Mouse (Mus musculus) left cerebral cortex, postnatal 36 days (tissue): Measurements from ENCODE around the gene Spata13. TPM values are rescaled to one million over a fixed set of nuclear protein-coding genes. Genes with fewer than 3 reads are reported as not detected.
A peak's percentile ranks its signal among the peaks of the same experiment; 100 is the strongest.

Experiments used
- DNase-seq, 2 experiments: peaks; one replicate each; pipeline ENCODE4 v3.0.0; 2021 to 2022; ENCODE audit warnings: low spot score in 2 of 2, mixed read lengths in 1 of 2
- intact Hi-C: fragments of 180-260 bp; cut with DNase I; formaldehyde crosslinking; loops from one replicate; pipeline ENCODE4 v1.15.1; 2025
- total RNA-seq, 2 experiments: library from RNA; stranded (reverse); gene quantifications; 2 replicates each; pipeline ENCODE4 v1.2.3; 2021

Spata13 gene
- total RNA-seq, 2 experiments from 2014 or later: 10.4 to 20.6 TPM

DNA sequence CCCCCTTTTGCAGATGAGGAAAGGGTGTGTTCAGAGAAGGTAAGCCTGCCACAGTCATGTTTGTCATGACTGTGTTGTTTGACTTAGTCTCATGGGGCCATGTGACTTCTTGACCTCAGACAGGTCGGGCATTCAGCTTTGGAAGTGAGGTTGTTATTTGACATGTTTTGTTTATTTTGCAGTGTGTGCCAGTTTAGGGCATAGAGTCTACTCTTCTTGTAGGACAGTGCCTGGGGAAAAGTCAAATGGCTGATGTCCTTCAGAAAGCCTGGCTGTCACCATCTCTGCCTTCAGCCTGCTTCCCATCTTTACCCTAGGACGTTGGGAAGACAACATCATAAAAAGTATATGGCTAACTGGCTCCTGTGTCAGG, 2.8 kb downstream of the Spata13 start:
- intact Hi-C loops: loop anchor here (10.0 kb wide), 1 partner anchor 48 kb away; no protein-coding TSS in a partner anchor
- DNase-seq: no peak

DNA sequence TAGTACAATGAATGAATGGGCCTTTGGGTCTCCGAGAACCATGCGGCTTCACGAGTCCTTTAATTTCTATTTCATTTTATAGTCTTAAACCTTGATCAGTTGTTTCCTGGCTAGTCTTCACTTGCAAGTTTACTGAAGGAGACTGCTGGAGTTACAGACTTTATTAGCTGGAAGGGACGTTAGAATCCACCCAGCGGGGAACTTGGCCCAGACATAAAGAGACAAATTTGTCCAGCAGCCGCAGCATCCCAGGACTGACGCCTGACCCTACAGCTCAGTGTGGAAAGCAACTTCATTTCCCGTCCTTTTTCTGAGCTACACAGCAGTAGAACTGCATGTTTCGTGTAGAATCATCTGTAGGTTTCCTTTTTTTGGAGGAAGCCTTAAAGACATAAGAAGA, 3.2 kb downstream of the Spata13 start:
- DNase-seq: no peak
- intact Hi-C loops: loop anchor here (10.0 kb wide), 1 partner anchor 48 kb away; no protein-coding TSS in a partner anchor

DNA sequence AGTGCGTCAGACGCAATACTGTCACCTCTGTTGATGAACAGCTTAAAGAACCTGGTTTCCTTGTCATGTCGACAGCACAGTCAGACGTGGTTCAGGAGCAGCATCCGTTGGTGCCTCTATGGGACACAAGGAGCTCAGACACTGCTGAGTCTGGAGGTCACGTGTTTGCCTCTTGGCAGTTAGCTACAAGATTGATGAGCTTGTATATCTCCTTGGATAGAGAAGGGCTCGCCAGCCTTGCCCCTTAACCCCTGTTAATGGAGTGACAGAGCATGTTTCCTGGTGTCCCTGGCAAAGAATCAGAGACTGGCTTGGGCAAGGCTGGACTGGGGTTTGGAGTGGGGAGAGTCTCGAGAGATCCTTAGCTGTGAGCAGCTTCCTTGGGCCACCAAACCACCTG, 4.4 kb downstream of the Spata13 start:
- no peak for DNase-seq
- intact Hi-C loops: loop anchor here (10.0 kb wide), 1 partner anchor 47 kb away; no protein-coding TSS in a partner anchor

GRCm38 (mm10) chr14:60639195-60639594, 5.4 kb downstream of the Spata13 start:
- intact Hi-C loops: loop anchor here (10.0 kb wide), 1 partner anchor 46 kb away; no protein-coding TSS in a partner anchor

DNA sequence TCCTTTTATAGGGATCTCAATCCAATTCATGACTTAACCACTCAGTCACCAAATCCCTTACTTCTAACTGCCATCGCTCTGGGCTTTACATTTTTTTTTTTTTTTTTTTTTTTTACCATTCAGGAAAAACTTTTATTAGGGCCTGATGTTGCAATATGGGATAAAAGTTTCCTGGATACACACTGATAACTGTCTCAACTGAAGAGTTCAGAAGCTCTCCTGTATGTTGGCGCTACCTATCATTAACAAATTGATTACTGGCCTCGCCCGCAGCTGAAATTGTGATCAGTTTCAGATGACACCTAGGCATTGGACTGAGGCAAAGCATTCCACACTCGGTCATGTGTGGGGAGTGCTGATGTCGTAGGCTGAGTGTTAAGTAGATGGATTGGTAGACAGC, 7.3 kb downstream of the Spata13 start:
- no peak for DNase-seq
- intact Hi-C loops: no loop called here

More at GRCm38 (mm10) chr14:60639195-60639594, 5.4 kb downstream of the Spata13 start:
- no peak for DNase-seq

DNA sequence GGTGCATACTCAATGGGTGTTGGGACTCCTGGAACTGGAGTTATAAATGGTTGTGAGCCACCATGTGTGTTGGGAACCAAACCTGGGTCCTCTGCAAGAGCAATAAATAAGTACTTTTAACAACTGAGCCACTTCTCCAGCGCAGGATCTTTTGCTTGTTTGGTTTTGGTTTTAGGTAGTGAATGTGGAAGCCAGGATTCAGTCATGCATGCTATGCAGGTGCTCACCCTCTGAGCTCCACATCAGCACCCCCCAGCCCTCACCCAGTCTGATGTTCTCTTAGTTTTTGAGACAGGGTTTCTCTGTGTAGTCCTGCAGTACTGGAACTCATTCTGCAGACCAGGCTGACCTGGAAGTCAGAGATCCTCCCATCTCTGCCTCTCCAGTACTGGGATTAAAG, 8.3 kb downstream of the Spata13 start:
- intact Hi-C loops: no loop called here
- no peak for DNase-seq

DNA sequence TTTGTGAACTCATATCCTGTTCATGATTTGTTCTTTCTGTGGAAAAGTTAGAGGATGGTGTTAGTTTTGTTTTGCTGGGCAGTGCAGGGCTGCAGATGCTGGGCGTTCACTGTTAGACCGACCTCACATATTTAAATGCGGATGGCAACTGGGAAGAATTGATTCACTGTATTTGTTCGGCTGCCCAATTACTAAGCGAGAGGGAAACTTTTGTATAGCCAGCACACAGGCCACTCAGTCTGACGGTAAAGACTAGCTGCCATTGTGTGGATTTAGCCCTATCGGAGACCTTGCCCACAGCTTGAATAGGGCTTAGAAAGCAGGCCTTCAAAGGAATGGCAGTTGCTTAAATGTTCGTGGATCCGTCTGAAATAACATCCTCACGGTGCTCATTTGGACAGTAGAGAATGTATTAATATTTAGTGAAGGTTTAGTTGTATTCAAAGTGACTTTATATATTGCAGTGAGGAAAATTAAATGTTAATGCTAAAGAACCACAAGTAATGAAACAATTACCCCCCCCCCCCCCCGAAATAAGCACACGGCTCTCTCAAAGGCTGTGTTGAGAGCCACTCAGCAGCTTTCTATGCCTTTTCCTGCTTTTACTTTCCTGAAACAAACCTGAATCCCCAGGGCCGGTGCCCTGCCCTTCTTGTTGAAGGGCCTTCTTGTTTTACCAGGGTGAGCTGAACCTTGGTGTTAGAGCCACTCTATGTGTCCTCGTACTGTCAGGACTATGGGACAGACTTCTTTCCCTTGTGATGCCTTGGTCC, 9.5 kb downstream of the Spata13 start:
- intact Hi-C loops: no loop called here
- no peak for DNase-seq

DNA sequence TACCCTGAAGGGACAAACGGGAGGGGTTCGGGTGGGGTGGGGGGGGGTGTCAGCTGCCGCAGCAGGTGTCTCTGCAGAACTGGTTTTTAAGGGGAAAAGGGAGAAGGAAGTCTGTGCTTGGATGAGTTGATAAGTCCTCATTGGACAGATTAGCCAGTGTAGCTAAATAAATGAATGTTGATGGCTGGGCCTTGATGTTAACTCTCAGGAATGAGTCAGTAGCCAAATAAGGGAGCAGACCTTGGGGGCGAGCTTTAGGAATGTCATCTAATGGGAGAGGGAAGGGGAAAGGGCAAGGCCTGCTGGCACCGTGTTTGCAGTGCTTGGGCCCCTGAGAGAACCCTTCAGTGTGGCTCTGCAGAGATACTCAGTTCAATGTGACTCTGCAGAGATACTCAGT, 12.6 kb downstream of the Spata13 start:
- intact Hi-C loops: no loop called here

DNA sequence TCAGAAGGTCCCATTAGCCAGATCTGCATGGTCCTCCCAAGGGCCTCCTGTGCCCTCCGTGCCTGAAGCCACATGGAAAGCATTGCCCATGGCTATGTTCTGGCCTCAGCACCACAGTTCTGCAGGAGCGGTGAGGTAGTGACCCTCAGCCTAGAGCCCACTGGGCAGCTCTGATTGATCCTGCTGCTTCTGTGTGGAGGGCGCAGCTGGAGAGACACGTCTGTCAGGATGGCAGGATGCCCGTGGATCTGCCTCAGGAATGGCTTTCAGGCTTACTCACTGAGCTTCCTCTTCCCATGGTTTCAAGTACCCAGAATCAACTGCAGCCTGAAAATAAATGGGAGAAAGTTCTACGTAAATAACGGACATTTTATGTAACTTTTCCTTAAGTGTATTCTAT, 14.1 kb downstream of the Spata13 start:
- intact Hi-C loops: no loop called here
- no peak for DNase-seq

More for the DNA sequence above, 12.6 kb downstream of the Spata13 start:
- no peak for DNase-seq

DNA sequence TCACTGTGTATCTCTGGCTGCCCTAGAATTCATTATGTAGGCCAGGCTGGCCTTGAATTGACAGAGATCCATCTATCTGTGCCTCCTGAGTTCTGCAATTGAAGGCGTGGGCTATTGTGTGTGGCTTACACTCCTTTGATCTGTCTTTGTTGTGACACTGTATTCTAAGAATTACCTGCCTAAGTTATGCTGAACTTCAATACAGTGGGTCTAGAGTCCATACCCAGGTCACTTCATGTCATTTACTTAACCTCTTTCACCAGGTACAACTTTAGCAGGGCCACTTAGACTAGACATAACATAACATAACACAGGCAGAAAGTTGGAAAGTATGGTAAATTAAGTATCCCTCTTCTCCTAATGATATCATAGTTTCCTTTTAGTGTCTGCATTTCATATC, 15.2 kb downstream of the Spata13 start:
- intact Hi-C loops: no loop called here
- DNase-seq: no peak

- intact Hi-C loops: no loop called here
- no peak for DNase-seq
These were observed 19.4 kb downstream of the Spata13 start for GRCm38 (mm10) chr14:60653184-60653583.

DNA sequence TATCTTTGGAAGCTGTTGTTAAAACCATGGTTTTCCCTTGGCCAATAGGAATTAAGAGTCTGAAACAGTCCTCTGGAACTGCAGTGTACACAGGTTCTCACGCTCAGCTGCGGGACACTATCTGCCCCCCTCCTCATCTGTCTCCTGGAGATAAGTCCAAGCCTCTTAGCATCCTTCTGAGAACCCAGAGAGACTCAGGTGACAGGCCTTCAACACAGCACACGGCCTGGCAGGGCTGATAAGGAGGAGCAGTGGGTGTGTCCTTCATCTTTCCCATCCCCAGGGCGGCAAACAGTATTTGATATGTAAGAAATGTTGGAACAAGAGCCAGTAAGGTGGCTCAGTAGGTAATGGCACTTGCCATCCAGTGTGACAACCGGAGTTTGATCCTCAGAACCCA, 20.2 kb downstream of the Spata13 start:
- no peak for DNase-seq
- intact Hi-C loops: no loop called here

DNA sequence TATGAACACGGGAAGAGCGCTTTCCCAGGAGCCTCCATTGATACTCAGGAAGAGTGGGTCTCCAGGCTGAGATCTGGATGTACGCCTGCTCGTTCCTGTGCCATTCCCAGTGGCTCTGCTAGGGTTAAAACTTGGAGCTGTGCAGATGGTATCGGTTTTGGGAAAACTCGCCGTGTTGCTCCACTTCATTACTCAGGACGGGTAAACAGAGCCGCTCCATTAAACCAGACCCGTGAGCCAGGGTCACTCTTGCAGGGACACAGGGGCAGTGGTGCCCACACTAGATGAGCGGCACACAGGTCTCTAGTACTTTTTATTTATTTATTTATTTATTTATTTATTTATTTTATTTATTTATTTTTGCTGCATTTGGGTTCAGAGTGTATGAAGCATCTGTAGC, 20.9 kb downstream of the Spata13 start:
- no peak for DNase-seq
- intact Hi-C loops: no loop called here

- intact Hi-C loops: no loop called here
- peak; percentile 73 for DNase-seq
These were observed 22.3 kb downstream of the Spata13 start for GRCm38 (mm10) chr14:60655941-60656700.

- intact Hi-C loops: no loop called here
These were observed 22.9 kb downstream of the Spata13 start for GRCm38 (mm10) chr14:60656701-60657085.

GRCm38 (mm10) chr14:60657891-60658290, 24.1 kb downstream of the Spata13 start:
- intact Hi-C loops: no loop called here
- no peak for DNase-seq

More at GRCm38 (mm10) chr14:60656701-60657085, 22.9 kb downstream of the Spata13 start:
- no peak for DNase-seq

DNA sequence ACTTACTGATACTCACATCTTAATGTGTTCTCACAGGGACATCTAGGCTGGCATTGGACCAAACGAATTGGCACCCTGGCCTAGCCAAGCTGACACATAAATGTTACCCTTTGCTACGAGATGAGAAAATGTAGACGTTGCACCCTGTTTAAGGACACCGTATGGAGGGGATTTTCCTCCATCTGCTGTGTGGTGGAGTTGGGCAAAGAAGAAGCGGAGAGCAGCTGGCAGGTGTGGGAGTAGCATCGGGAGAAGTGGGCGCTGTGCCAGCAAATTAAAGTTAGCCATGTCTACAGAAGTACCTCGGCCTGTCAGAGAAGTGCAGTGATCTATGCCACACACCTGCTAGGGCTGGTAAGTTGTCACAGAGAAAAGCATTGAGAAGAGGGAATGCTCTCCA, 25.7 kb downstream of the Spata13 start:
- intact Hi-C loops: no loop called here
- peak; percentile 82 for DNase-seq

- no peak for DNase-seq
- intact Hi-C loops: no loop called here
These were observed 26.8 kb downstream of the Spata13 start for GRCm38 (mm10) chr14:60660591-60660990.

GRCm38 (mm10) chr14:60661281-60661680, 27.5 kb downstream of the Spata13 start:
- DNase-seq: no peak
- intact Hi-C loops: no loop called here

- DNase-seq: no peak
- intact Hi-C loops: no loop called here
These were observed 29.6 kb downstream of the Spata13 start for GRCm38 (mm10) chr14:60663309-60663940.
